Mouse (Mus musculus): ENCODE results near the gene Kazn.

Kazn gene

DNA sequence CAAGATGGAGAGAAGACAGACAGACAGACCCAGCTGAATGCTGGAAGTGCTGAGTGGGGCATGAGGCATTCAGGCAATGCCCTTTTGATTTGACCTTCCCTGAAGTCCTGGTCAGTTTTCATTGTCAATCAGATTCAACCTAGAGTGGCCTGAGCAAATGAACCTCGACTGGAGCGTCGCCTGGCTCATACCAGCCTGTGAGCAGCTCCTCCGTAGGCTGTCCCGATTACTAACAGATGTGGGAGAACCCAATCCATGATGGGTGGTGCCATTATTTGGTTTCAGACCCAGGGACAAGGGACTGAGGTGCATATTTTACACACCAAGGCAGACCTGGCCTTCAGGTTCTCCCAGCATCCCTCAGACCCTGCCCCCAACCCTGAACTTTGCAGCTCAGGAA lies 1.7 kb upstream of the Kazn start:
- no peak for DNase-seq

DNA sequence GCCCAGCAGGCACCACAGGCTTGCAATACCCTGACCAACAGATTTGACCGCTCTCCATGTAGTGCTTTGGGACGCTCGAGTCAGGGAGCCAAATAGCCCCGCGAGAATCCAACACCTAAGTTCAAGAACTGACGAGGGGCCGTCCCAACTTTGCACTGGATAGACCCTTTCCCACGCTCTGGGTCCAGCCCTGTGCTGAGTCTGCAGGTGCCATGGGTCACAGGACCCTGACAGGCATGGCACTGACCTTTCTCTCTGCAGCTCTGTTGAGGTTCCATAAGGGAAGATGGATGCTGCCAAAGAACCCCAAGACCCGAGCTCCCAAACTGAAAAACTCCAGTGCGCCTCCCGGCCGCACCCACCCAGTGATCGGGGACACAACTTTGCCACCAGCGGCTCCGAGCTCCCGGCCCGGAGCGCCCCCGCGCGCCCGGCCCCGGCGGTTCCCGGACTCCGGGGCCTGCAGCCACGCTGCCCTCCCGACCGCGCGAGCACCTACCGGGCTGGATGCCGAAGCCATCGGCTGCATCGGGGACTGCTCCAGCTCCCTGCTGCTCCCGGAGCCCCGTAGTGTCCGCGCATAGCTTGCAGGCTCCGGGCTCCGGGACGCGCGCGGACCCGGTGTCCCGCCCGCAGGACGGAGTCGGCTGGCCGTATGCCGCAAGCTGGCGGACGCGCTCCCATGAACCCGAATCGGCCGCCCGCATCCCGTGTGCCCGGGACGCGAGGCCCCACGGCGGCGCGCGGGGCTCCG lies 538 bp downstream of the Kazn start:
- DNase-seq: peak; percentile 61 to 74

DNA sequence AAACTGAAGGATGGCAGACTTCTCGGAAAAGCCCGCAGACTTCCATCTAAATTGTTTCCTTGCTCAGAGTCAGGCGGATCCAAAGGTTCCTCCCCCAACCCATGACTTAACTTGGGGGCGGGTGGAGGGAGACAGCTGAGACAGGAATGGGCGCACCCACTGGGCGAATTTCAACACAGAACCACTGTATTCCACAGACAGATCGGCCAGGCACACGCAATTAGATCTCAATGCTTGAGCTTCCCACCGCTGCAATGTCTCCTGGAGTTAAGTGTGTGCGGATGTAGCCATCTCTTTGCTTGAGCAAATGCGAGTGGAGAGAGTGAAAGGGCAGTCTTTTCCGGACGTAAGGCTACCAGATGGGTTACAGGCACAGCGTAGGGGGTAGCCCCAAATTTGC lies 1.2 kb downstream of the Kazn start:
- peak; percentile 54 to 72 for DNase-seq

DNA sequence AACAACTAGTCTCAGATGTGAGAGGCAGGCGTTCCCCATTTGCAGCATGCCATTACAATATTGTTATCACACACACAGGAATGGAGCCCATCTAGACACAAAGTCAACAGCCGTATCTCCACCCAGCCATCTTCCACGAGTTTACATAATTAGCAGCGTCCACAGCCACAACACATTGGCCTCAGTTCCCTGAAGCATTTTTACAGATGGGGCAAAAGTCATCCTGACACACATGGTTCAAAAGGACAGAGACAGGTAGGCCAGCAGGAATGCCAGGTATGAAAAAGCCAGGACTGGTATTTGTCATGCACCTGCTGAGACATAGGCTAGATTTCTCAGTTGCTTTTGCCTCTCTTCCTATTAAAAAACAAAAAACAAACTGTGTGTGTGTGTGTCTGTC lies 2.5 kb downstream of the Kazn start:
- DNase-seq: peak; percentile 37 to 60

GRCm38 (mm10) chr4:142235426-142235825 lies 3.8 kb downstream of the Kazn start:
- no peak for DNase-seq

DNA sequence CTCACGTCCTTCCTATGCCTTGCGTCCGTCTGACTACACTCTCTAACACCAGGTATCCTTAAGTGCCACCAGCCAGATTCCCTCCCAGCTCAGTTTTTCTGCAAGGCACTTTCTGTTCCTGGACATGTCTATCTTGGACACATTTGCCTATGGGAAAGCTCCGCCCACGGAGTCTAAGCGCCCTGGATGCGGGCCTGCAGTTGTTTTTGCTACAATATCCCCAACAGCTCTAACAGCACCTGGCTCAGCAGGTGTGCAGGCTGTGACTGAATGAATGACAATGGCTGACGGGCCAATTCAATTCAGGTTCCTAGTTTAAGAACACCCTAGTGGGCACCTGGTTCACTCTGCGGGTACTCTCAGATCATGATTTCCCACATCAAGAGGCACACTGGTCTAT lies 4.4 kb downstream of the Kazn start:
- peak in 1 of 2 experiments; percentile 42 for DNase-seq

GRCm38 (mm10) chr4:142228821-142229575 lies 10.2 kb downstream of the Kazn start:
- no peak for DNase-seq

DNA sequence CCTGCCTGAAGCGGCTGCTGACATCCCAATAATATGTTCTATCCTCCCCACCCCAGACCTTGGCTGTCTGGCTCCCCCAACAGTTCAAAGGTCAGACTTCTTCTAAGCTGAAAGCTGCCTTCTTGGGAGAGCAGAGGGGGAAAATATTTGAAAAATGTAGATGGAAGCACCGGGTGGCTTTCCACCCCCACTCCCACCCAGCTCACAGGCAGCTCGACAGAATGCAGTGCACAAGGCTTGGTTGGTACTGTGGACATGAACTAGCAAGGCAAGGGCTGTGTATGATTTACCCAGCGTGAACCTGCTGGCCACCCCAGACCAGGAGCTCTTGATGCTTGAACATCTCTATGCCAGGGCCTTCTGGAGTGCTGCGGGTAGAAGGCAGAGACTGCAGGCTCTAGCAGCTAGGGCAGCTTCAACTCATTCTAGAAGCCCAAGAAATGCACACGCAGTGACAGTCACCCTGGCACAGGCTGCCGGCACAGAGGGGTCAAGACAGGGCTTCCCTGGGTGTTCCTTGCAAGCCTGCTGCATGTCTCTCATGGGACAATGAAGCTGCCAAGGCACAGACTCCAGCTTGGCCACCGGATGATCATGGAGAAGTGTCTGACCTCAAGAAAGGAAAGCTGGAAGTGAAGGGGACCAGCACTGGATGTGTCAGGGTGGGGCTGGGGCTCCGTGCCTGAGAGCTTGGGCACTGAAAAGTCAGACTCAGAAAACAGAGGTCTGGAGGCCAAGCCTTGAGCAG lies 15.1 kb downstream of the Kazn start:
- DNase-seq: peak; percentile 65 to 72

- DNase-seq: no peak
Observed at GRCm38 (mm10) chr4:142222385-142222784, 16.8 kb downstream of the Kazn start.

- no peak for DNase-seq
Observed at GRCm38 (mm10) chr4:142221757-142222072, 17.5 kb downstream of the Kazn start.

DNA sequence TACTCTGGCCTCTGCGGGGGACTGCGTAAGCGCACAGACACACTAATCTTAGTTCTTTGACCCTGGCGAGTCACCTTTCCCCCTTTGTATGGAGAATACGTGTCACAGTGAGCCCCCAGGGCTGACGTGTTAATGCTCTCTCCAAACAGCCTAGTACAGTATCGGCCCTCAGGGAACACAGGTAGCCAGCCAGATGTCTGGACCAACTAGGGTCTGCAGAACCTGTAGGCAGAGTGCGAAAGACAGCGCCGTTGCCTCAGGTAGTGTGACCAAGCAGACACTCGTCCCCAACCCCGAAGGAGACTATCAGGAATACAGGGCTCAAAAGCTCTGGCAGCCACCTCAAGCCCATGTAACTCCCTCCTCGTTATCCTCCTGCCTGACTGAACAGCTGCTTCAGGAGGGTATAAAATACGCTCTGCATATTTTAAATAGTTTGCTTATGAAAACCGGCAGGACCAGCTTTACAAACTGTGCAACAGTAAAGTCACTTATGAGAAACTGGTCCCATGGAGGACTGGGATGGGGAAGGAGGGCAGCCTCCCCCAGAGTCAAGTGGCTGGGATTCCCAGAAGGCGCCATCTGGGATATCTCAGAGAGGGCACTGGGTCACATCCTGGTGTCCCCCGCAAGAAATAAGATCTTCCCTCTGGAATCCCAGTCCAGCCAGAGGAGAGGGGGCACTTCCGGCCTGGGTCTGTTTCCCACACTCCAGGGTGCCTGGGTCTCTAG lies 18.0 kb downstream of the Kazn start:
- peak; percentile 42 to 52 for DNase-seq

- DNase-seq: no peak
Observed at GRCm38 (mm10) chr4:142218997-142219396, 20.2 kb downstream of the Kazn start.

GRCm38 (mm10) chr4:142217048-142217447 lies 22.2 kb downstream of the Kazn start:
- DNase-seq: no peak

GRCm38 (mm10) chr4:142215760-142216159 lies 23.4 kb downstream of the Kazn start:
- DNase-seq: peak; percentile 64 to 65

DNA sequence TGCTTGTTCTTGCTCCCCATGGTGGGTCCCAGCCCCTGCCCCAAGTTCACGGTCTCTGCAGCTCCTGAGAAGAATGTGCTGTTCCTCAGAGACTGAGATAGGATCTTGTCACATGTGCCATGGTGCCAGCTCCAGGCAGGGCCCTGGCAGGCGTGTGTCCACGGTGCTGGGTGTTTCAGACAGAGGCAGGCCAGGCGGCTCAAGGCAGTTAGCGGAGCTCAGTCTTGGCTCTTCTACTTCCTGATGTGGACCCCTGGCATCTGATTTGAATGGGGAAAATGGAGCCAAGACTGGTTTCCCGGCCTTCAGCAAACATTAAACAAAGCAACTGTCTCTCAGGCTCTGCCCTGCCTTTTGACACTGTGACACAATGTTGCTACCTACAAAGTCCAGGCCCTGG lies 24.7 kb downstream of the Kazn start:
- DNase-seq: no peak

DNA sequence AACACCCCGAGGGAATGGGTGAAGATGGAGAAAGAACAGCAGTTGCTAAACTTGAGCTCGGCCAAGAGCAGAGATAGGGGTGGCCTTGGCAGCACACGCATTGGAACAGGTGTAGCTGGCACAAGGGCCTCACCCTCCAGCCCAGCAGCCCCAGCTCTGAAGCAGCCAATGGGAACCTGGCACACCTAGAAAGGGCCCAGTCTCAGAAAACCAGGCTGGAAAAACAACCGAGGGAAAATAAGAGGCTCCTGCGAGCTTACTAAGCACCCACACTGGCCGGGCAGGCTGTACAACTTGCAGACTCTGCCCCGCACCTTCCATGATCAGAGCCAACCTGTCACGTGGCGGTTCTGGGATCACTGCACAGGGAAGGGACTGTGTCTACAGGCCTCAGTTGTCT lies 26.8 kb downstream of the Kazn start:
- peak; percentile 85 to 87 for DNase-seq

GRCm38 (mm10) chr4:142209884-142210283 lies 29.3 kb downstream of the Kazn start:
- DNase-seq: peak in 1 of 2 experiments; percentile 67

GRCm38 (mm10) chr4:142209476-142209875 lies 29.7 kb downstream of the Kazn start:
- no peak for DNase-seq

GRCm38 (mm10) chr4:142205693-142206092 lies 33.5 kb downstream of the Kazn start:
- DNase-seq: no peak

DNA sequence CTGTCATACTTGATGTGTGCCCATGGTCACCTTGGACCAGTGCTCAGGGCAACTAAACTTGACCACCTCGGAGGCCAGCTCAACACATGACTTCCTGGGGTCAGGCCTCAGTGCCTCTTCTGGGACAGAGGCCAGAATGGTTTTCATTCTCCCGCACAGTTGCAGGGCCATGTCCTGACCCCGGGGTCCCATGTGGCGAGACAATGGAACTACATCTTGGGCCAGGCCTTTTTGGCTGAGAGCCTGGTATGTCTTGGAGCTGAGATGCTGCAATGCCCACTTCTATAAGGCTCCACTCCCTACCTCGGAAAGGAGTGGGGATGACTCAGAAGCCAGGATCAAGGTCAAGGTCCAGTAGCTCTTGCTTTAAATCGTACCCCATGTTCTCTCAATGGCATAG lies 42.6 kb downstream of the Kazn start:
- DNase-seq: peak; percentile 90 to 91

DNA sequence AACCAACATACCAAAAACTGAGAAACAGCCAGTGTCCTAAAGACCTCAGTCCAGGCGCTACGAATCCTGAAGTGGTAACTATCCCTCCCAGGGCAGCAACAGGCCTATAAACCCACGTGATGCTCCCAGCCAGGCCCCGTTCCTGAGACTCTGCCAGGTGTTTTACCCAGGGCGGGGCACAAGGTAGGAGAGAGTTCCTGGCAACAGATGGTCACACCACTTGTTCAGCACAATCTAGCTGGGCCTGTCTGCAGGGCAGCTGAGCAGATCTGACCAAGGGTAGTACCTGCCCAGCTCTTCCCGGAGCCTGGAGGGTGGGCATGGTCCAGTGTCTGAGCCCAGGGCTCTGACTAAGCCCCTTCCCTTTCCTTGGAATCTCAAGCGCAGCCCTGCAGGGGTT lies 45.4 kb downstream of the Kazn start:
- peak; percentile 91 to 94 for DNase-seq

GRCm38 (mm10) chr4:142193151-142193578 lies 46.0 kb downstream of the Kazn start:
- peak; percentile 90 to 96 for DNase-seq

DNA sequence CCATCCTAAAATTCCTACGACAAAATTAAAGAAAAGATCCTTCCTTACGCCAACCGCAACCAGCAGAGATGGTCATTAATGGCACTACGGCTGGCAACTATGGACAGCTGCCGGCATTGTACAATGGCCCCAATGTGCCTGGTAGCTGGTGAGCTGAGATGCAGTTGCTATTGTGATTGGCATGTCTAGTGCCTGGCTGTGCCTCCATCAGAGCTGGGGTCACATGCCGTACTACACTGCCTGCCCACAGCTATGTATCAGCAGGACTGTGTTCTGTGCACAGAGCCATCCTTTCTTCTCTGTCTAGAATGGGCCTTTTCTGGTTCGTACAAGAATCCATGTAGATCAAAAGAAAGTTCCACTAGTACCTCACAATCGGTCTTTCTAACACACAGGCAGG lies 49.2 kb downstream of the Kazn start:
- DNase-seq: no peak

Data from kidney, adult 8-10 months (tissue).